Mouse (Mus musculus) G1E (cell line): ENCODE data around the gene Fhad1. TPM values are rescaled to one million over a fixed set of nuclear protein-coding genes. Genes with fewer than 3 reads are reported as not detected.
"Not testable (repeated sequence)": the region's sequence is repeated elsewhere in the genome, so short reads cannot be mapped to it uniquely, and the experiment has no call there.

Experiments
- ATAC-seq: 2 replicates; pipeline ENCODE4 v1.8.0; 2016; ENCODE audit warnings: mild to moderate bottlenecking; ENCODE audit not compliant: insufficient number of reproducible peaks, poor library complexity, low FRiP score, severe bottlenecking; ENCODE audit errors: extremely low read depth
- DNase-seq: peaks from one replicate; pipeline ENCODE4 v3.0.0; 2012; ENCODE audit warnings: low spot score
- H3K27me3 ChIP-seq: 2 replicates; pipeline ENCODE4 v1.6.1; 2012; ENCODE audit warnings: mild to moderate bottlenecking, low read length, inconsistent platforms; ENCODE audit not compliant: insufficient read depth
- H3K36me3 ChIP-seq: replicated peaks from 2 replicates; pipeline ENCODE3; 2012; ENCODE audit warnings: mild to moderate bottlenecking, inconsistent platforms
- H3K4me1 ChIP-seq: 2 replicates; pipeline ENCODE4 v1.6.1; 2012; ENCODE audit warnings: low read depth, low read length, inconsistent platforms, mixed read lengths; ENCODE audit not compliant: insufficient read depth
- H3K4me3 ChIP-seq: 2 replicates; pipeline ENCODE4 v1.5.1; 2012; ENCODE audit warnings: low read depth, mild to moderate bottlenecking, inconsistent platforms, low read length, moderate library complexity, mixed read lengths
- H3K9me3 ChIP-seq: replicated peaks from 2 replicates; pipeline ENCODE4 v1.6.1; 2012; ENCODE audit warnings: inconsistent platforms
- CTCF ChIP-seq: IDR thresholded peaks from 2 replicates; pipeline ENCODE4 v1.5.1; 2012; ENCODE audit warnings: low read depth, low read length, inconsistent platforms, mixed read lengths
- GATA1 ChIP-seq: IDR thresholded peaks from 2 replicates; pipeline ENCODE4 v1.6.1; 2012; ENCODE audit warnings: borderline replicate concordance, low read length, inconsistent platforms, mixed read lengths
- GATA2 ChIP-seq: IDR thresholded peaks from 2 replicates; pipeline ENCODE4 v1.6.1; 2012; ENCODE audit warnings: low read depth, low read length, inconsistent platforms, borderline replicate concordance
- POLR2AphosphoS5 ChIP-seq: IDR thresholded peaks from 2 replicates; pipeline ENCODE4 v1.6.1; 2012; ENCODE audit warnings: low read depth, low read length, inconsistent platforms; ENCODE audit not compliant: insufficient replicate concordance
- TAL1 ChIP-seq: conservative IDR thresholded peaks from 2 replicates; pipeline ENCODE4 v1.6.1; 2012; ENCODE audit warnings: low read depth, low read length, inconsistent platforms, mixed read lengths
- polyA plus RNA-seq: library from polyadenylated mRNA; stranded (reverse); fragments of >175 nt; gene quantifications from 2 replicates; pipeline ENCODE4 v1.2.3, GENCODE M21; 2012
- total RNA-seq, 2 experiments: library from RNA; stranded (forward) in 1 of 2; stranded (reverse) in 1 of 2; fragments of 200-1000 nt in 1 of 2; fragments of >200 nt in 1 of 2; fragmentation: Nextera tagmentation in 1 of 2; gene quantifications; 2 replicates each; pipeline ENCODE4 v1.2.3; 2014 to 2017

Gene Fhad1
- total and polyA plus RNA-seq, 3 experiments: 0.11 TPM; not detected in 2

DNA sequence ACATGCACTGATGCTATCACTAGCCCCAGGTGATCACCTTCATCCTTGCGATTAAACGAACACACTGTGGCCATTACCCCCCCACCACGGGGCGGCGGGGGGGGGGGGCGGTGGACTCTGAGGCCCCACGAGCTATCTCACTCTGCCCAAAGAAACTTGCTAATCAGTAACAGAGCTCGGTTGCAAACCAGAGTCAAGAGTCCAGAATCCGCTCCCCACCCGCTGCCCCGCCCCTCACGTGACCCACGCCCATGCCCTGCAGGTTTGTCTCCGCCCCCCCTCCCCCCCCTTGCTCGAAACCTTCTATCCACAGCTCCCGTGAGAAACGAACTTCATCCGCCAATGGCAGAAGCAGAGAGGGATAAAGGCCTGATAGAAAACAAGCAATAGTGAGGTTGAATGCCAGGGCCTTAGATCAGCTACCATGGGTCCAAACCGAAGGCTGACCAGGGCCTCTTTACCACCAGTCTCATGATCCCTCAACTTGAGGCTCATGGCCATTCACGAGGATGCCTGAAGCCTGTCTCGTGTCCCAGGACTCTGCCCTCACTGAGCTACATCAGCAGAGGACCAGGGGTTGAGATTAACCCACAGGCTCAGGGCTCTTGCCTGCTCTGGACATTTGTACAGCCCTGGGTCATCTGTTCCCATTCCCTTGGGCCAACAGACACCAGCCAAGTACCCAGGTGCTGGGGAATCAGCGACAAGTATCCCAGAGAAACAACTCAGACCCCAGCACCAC, 37.7 kb upstream of the Fhad1 start:
- TF ChIP-seq GATA2 (no peak), CTCF (no peak), TAL1 (no peak), POLR2AphosphoS5 (no peak), GATA1 (no peak)
- H3K36me3 ChIP-seq: no peaks in the 10 kb centered on the region
- H3K27me3 ChIP-seq: no peaks in the 10 kb centered on the region
- H3K4me3 ChIP-seq: no peak overlapping the region
- no peak for ATAC-seq
- no peak for DNase-seq
- H3K9me3 ChIP-seq: peaks cover 87% of the 10 kb centered on the region
- no peaks in the 10 kb centered on the region for H3K4me1 ChIP-seq

DNA sequence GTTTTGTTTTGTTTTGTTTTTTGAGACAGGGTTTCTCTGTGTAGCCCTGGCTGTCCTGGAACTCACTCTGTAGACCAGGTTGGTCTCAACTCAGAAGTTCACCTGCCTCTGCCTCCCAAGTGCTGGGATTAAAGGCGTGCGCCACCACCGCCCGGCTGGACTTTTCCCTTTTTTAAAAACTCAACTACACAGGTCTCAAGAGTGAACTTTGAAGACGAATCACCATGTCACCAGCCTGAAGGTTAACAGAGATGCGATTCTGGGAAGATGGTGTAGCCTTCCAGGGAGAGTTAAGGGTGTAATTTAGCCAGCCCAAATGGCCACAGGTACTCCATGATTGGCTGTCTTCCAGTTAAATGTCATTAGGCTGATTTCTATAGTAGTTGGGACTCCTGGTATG, 37.0 kb upstream of the Fhad1 start:
- not testable (repeated sequence) for H3K4me1 ChIP-seq

DNA sequence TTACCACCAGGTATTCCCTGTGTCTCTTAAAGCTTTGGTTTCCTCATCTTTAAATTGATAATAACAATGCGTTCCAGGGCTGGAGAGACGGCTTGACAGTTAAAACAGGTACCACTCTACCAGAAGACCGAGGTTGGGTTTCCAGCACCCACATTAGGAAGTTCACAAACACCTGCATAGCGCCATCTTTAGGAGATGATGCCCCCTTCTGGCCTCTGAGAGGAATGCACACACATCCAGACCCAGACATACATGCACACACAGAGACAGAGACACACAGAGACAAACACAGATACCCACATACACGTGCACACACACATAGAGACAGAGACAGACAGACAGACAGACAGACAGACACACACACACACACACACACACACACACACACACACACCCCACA, 35.1 kb upstream of the Fhad1 start:
- Histone ChIP-seq H3K4me1 (no peaks in the 10 kb centered on the region), H3K9me3 (peaks cover 89% of the 10 kb centered on the region), H3K36me3 (no peaks in the 10 kb centered on the region), H3K4me3 (no peak overlapping the region), H3K27me3 (no peaks in the 10 kb centered on the region)
- ATAC-seq: no peak
- TF ChIP-seq POLR2AphosphoS5 (no peak), GATA1 (no peak), TAL1 (no peak), GATA2 (no peak), CTCF (no peak)
- no peak for DNase-seq

More for the DNA sequence above, 37.0 kb upstream of the Fhad1 start:
- not testable (repeated sequence) for DNase-seq, H3K27me3 ChIP-seq, ATAC-seq, H3K4me3 ChIP-seq, H3K36me3 ChIP-seq
- peaks cover 88% of the 10 kb centered on the region for H3K9me3 ChIP-seq

DNA sequence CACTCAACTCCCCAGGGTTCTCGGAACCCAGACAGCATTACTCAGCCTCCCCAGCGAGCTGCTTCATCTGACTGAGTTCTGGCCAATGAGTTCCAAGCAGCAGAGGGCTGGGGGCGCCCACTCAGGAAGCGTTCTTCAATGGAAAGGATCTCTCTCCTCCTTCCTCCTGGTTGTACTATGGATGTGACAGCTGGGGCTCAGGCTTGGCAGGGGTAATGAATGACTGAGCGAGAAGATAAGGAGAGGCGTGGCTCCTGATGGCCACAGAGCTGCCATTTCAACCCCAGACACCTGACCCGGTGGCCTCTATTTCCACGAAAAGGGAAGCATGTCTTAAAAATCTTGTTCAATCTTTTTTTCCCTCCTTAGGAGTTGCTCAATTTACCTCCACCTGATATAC, 33.5 kb upstream of the Fhad1 start:
- no peak for DNase-seq
- peaks cover 90% of the 10 kb centered on the region for H3K9me3 ChIP-seq
- ATAC-seq: no peak
- H3K4me1 ChIP-seq: no peaks in the 10 kb centered on the region
- no peaks in the 10 kb centered on the region for H3K36me3 ChIP-seq
- TF ChIP-seq TAL1 (no peak), POLR2AphosphoS5 (no peak), CTCF (no peak), GATA2 (no peak), GATA1 (no peak)
- H3K27me3 ChIP-seq: no peaks in the 10 kb centered on the region
- no peak overlapping the region for H3K4me3 ChIP-seq

DNA sequence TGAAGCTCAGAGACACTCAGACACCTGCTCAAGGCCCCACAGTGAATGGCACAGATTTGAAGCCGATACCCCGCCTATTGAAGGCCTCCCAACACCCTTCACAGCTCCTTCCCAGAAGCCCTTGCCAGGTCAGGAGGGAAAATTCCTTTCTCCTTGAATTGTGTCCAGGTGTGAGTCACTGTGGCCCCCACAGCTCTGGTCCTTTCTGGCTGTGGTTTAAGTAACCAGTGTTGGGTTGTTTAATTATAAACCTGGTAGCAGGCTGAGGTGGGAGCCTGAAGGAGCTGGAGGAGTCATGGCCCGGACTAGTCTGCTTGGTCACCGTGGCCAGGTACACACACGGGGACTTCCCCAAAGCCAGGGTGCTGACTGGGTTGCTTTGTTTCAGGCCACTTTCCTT, 32.1 kb upstream of the Fhad1 start:
- DNase-seq: no peak
- Histone ChIP-seq H3K9me3 (peaks cover 89% of the 10 kb centered on the region), H3K27me3 (no peaks in the 10 kb centered on the region; the same call in 1 of the 2 replicates), H3K4me3 (no peak overlapping the region), H3K4me1 (no peaks in the 10 kb centered on the region), H3K36me3 (no peaks in the 10 kb centered on the region)
- no peak for ATAC-seq
- TF ChIP-seq CTCF: no peak
- no peak for TF ChIP-seq GATA2
- TF ChIP-seq POLR2AphosphoS5: no peak
- no peak for TF ChIP-seq GATA1
- TF ChIP-seq TAL1: no peak

DNA sequence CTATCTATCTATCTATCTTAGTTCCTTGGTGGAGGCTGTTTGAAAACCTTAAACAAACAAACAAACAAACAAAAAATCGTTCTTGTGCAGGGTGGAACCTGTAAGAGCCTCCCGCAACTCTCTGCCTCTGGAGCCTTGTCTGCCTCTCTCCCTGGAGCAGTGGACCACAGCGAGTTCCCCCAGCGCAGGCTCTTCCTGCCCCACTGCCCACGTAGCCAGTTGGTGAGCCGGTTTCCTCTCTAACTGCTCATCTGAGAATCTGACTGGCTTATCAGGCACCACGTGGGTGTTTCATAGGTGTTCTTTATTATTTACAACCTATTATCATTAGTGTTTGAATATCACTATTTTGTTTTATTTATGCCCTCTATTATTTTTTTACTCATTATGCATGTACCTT, 31.6 kb upstream of the Fhad1 start:
- no peaks in the 10 kb centered on the region for H3K36me3 ChIP-seq
- no peaks in the 10 kb centered on the region; the same call in 1 of the 2 replicates for H3K27me3 ChIP-seq
- no peak for DNase-seq
- H3K4me1 ChIP-seq: no peaks in the 10 kb centered on the region
- H3K4me3 ChIP-seq: no peak overlapping the region
- peaks cover 89% of the 10 kb centered on the region for H3K9me3 ChIP-seq
- no peak for TF ChIP-seq CTCF
- ATAC-seq: no peak
